Mouse (Mus musculus) CD4-positive, CD25-positive, alpha-beta regulatory T cell, adult 2 months (primary cell): Measurements from ENCODE around the gene Rpl12.

Experiments
- DNase-seq: peaks from one replicate; pipeline ENCODE4 v3.0.0-alpha.2; 2012; ENCODE audit warnings: low read depth, low spot score

Rpl12 gene

GRCm38 (mm10) chr2:32981725-32982271 lies 20.4 kb downstream of the Rpl12 start, which contains the start of gene Slc2a8:
TSS of gene Slc2a8 (minus strand) at chr2:32982083.
- peak; percentile 88 for DNase-seq

- no peak for DNase-seq
Measured at GRCm38 (mm10) chr2:32982700-32983099, 21.3 kb downstream of the Rpl12 start.

DNA sequence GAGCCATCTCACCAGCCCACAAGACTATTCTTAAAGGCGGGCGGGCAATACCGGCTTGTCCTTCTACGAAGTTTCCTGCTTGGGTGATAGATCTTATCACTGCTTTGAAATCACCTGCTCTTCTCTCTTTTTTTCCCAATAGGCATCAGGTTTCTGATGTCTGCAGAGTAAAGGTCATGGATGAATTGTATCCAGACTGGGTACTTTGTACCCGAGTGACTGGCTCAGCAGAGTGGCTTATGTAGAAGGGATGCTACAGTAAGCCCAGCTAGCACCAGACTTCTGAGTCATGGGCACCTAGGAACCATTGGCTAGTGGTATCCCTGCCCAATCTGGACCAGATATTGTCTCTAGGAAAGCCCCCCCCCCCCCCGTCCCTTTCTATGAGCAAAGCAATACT lies 22.3 kb downstream of the Rpl12 start:
- peak; percentile 16 for DNase-seq

- DNase-seq = no peak
Measured at GRCm38 (mm10) chr2:32985844-32986243, 24.5 kb downstream of the Rpl12 start.

DNA sequence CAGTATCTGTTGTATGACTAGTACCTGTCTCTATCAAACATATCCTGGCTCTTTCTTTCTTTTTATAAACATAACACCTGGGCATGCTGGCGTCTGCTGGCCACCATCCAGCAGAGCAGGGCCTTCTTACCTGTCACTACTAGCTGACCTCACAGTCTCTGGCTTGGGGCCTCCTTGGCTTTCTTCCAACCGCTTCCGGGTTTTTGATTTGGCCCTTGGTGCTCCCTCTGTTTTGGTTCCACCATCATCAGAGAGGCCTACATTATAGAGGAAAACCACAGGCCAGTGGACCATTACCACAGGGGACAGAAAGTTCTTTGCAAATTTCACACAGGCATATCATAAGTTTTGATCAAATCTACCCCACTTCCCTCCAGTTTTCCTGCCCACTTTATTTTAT lies 28.0 kb downstream of the Rpl12 start:
- no peak for DNase-seq

- DNase-seq = peak; percentile 68
Measured at GRCm38 (mm10) chr2:32990167-32990832, 28.9 kb downstream of the Rpl12 start.

DNA sequence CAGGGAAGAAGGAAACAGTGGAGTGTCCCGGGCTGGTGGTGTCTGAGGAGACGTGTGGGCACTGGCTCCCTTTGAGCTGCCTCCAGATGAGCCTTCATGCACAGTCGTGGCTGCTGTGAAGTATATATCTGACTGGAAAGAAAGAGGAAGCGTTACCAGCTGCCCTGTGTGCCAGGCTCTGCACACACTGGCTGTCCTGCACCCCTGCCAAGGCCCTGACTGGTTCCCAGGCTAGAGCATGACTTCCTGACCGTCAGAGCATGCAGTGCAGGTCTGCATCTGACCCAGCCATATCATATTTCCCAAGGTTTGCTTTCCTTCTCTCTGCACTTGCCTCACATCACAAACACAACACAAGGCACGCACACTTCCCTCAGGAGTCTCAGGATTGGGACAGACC lies 30.8 kb downstream of the Rpl12 start:
- no peak for DNase-seq

- DNase-seq = no peak
Measured at GRCm38 (mm10) chr2:32997081-32997480, 35.7 kb downstream of the Rpl12 start.

DNA sequence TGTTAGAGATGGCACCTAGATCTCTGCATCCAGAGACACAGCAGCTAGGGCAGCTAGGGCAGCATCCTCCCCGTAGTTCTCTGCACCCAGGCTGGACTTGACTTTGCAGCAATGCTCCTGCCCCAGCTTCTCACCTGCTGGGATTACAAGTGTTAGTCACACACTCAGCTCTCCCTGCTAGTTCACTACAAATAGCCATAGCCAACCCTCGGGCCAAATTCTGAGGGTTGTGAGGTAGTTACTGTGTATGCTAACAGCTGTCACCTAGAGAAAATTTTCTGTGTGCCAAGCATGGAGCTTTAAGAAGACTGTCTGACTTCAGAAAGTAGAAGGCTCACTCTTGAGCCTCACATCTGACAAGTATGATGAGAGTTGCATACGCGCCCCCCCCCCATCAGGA lies 36.4 kb downstream of the Rpl12 start:
- no peak for DNase-seq

DNA sequence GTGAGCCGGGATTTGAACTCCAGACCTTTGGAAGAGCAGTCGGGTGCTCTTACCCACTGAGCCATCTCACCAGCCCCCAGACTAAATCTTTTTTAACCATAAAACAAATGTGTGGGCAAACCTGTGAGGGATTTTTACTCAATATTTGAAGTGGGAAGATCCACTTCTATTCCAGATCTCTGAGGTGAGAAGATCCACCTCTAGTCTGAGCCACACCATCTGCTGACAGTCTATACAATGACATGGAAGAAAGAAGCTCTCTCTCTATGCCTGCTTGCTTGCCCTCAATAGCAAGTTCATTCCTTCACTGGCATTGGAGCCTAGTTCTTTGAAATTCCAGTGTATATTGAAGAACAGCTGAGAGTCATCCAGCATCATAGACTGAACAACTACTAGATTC lies 38.4 kb downstream of the Rpl12 start:
- no peak for DNase-seq

- no peak for DNase-seq
Measured at GRCm38 (mm10) chr2:33002144-33002543, 40.8 kb downstream of the Rpl12 start.

- no peak for DNase-seq
Measured at GRCm38 (mm10) chr2:33005041-33005440, 43.7 kb downstream of the Rpl12 start.

DNA sequence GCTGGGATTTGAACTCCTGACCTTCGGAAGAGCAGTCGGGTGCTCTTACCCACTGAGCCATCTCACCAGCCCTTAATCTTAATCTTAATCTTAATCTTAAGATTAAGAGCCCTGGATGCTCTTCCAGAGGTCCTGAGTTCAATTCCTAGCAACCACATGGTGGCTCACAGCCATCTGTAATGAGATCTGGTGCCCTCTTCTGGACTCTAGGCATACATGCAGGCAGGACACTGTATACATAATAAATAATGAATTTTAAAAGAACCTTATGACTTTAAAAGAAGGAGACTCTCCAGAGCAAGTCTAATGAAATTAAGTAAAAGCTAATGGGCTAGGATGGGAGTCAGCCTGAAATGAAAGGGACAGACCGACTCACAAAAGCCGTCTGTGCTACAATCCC lies 47.7 kb downstream of the Rpl12 start:
- DNase-seq = peak; percentile 23

GRCm38 (mm10) chr2:33014877-33015276 lies 53.5 kb downstream of the Rpl12 start:
- DNase-seq = no peak
